Mouse (Mus musculus) embryonic fibroblast, embryonic 13.5 days (primary cell): ENCODE data around the gene Ctbp2.

Experiments used
- CTCF ChIP-seq: IDR thresholded peaks from 2 replicates; pipeline ENCODE4 v1.5.1; 2011; ENCODE audit warnings: mild to moderate bottlenecking, control low read depth, low read length, moderate library complexity, borderline replicate concordance; ENCODE audit not compliant: insufficient read depth
- POLR2A ChIP-seq: IDR thresholded peaks from 2 replicates; pipeline ENCODE4 v1.6.1; 2011; ENCODE audit warnings: low read depth, mild to moderate bottlenecking, control low read depth, low read length, moderate library complexity

GRCm38 (mm10) chr7:132999061-132999460, 125.1 kb downstream of the Ctbp2 start:
- no peak for TF ChIP-seq CTCF
- no peak for TF ChIP-seq POLR2A
